Mouse (Mus musculus) neural tube, embryonic 13.5 days (tissue): Measurements from ENCODE around the gene Ciita. TPM values are rescaled to one million over a fixed set of nuclear protein-coding genes. Genes with fewer than 3 reads are reported as not detected.
A peak's percentile ranks its signal among the peaks of the same experiment; 100 is the strongest.

Experiments used
- ATAC-seq: fragments of 200-750 bp; cut with Nextera tagmentation; 2 replicates; pipeline ENCODE4 v1.8.0; 2017; ENCODE audit warnings: low read depth, mild to moderate bottlenecking, moderate TSS enrichment, moderate library complexity
- H3K27ac ChIP-seq: fragments of 300-500 bp; sonication (generic); replicated peaks from 2 replicates; pipeline ENCODE4 v1.5.1; 2015; ENCODE audit warnings: moderate library complexity, mild to moderate bottlenecking, inconsistent platforms
- H3K27me3 ChIP-seq: fragments of 300-500 bp; sonication (generic); 2 replicates; pipeline ENCODE4 v1.6.1; 2015; ENCODE audit warnings: mild to moderate bottlenecking, inconsistent platforms
- H3K36me3 ChIP-seq: fragments of 300-500 bp; sonication (generic); 2 replicates; pipeline ENCODE4 v1.6.1; 2015; ENCODE audit warnings: mild to moderate bottlenecking, inconsistent platforms
- H3K4me1 ChIP-seq: fragments of 300-500 bp; sonication (generic); replicated peaks from 2 replicates; pipeline ENCODE4 v1.6.1; 2015; ENCODE audit warnings: inconsistent platforms
- H3K4me2 ChIP-seq: fragments of 300-500 bp; sonication (generic); 2 replicates; pipeline ENCODE4 v1.6.1; 2015; ENCODE audit warnings: inconsistent platforms, mild to moderate bottlenecking, moderate library complexity
- H3K4me3 ChIP-seq: fragments of 300-500 bp; sonication (generic); 2 replicates; pipeline ENCODE4 v1.5.1; 2015; ENCODE audit warnings: mild to moderate bottlenecking, inconsistent platforms
- H3K9ac ChIP-seq: fragments of 300-500 bp; sonication (generic); 2 replicates; pipeline ENCODE4 v1.6.1; 2015; ENCODE audit warnings: moderate library complexity, mild to moderate bottlenecking, inconsistent platforms
- H3K9me3 ChIP-seq: fragments of 300-500 bp; sonication (generic); 2 replicates; pipeline ENCODE4 v1.6.1; 2016; ENCODE audit warnings: inconsistent platforms
- WGBS: fragments of 180-500 bp; shearing (Covaris S2); methylation state at CpG from one replicate; pipeline ENCODE4 v1.1.7; 2015; 5-methylcytosine and 5-hydroxymethylcytosine counted together
- polyA plus RNA-seq: library from polyadenylated mRNA; unstranded; fragments of >200 nt; fragmentation: Nextera tagmentation; extraction: Ambion mirVana; gene quantifications from 2 replicates; pipeline ENCODE4 v1.2.1, GENCODE M21; 2015

Ciita gene
- polyA plus RNA-seq, 1 experiment from 2014 or later, result 0.35 TPM

- Histone ChIP-seq H3K9me3 (no peaks in the 10 kb centered on the region), H3K36me3 (no peaks in the 10 kb centered on the region), H3K27me3 (no peaks in the 10 kb centered on the region), H3K27ac (no peak overlapping the region), H3K9ac (no peak overlapping the region), H3K4me2 (no peak overlapping the region), H3K4me3 (no peak overlapping the region), H3K4me1 (no peaks in the 10 kb centered on the region)
- WGBS, result 62% methylated on average over 1 of the region's 1 CpGs
- ATAC-seq, result no peak
Observed at GRCm38 (mm10) chr16:10499122-10499521, 19.3 kb downstream of the Ciita start.

GRCm38 (mm10) chr16:10501865-10502264 is 22.0 kb downstream of the Ciita start:
- 13% methylated on average over 8 of the region's 8 CpGs for WGBS
- no peaks in the 10 kb centered on the region for H3K27me3 ChIP-seq
- H3K4me1 ChIP-seq, result no peaks in the 10 kb centered on the region
- no peak overlapping the region for H3K27ac ChIP-seq
- H3K4me3 ChIP-seq, result no peak overlapping the region
- no peaks in the 10 kb centered on the region for H3K36me3 ChIP-seq
- no peak overlapping the region for H3K9ac ChIP-seq
- no peak overlapping the region for H3K4me2 ChIP-seq
- no peaks in the 10 kb centered on the region for H3K9me3 ChIP-seq
- 0 out of 2 replicates have a peak, but pooled peaks have one; percentile 27 for ATAC-seq

GRCm38 (mm10) chr16:10503058-10503457 is 23.2 kb downstream of the Ciita start:
- H3K4me3 ChIP-seq, result no peak overlapping the region
- H3K36me3 ChIP-seq, result no peaks in the 10 kb centered on the region
- ATAC-seq, result no peak
- no peaks in the 10 kb centered on the region for H3K27me3 ChIP-seq
- H3K9me3 ChIP-seq, result no peaks in the 10 kb centered on the region
- H3K4me1 ChIP-seq, result no peaks in the 10 kb centered on the region
- 69% methylated on average over 2 of the region's 2 CpGs for WGBS
- H3K9ac ChIP-seq, result no peak overlapping the region
- no peak overlapping the region for H3K4me2 ChIP-seq
- no peak overlapping the region for H3K27ac ChIP-seq

GRCm38 (mm10) chr16:10507445-10507844 is 27.6 kb downstream of the Ciita start:
- Histone ChIP-seq H3K36me3 (no peaks in the 10 kb centered on the region), H3K9me3 (no peaks in the 10 kb centered on the region), H3K4me1 (no peaks in the 10 kb centered on the region), H3K4me3 (no peak overlapping the region), H3K27ac (no peak overlapping the region), H3K4me2 (no peak overlapping the region), H3K9ac (no peak overlapping the region), H3K27me3 (no peaks in the 10 kb centered on the region)
- ATAC-seq, result no peak
- 64% methylated on average over 4 of the region's 4 CpGs for WGBS

GRCm38 (mm10) chr16:10508691-10509090 is 28.8 kb downstream of the Ciita start:
- Histone ChIP-seq H3K27me3 (no peaks in the 10 kb centered on the region), H3K9ac (no peak overlapping the region), H3K36me3 (no peaks in the 10 kb centered on the region), H3K4me3 (no peak overlapping the region), H3K9me3 (no peaks in the 10 kb centered on the region), H3K27ac (no peak overlapping the region), H3K4me1 (no peaks in the 10 kb centered on the region), H3K4me2 (no peak overlapping the region)
- ATAC-seq, result no peak
- 74% methylated on average over 6 of the region's 6 CpGs for WGBS

- Histone ChIP-seq H3K4me1 (no peaks in the 10 kb centered on the region), H3K9me3 (no peaks in the 10 kb centered on the region), H3K4me2 (no peak overlapping the region), H3K9ac (no peak overlapping the region), H3K27me3 (no peaks in the 10 kb centered on the region), H3K4me3 (no peak overlapping the region), H3K36me3 (no peaks in the 10 kb centered on the region), H3K27ac (no peak overlapping the region)
- 63% methylated on average over 14 of the region's 14 CpGs for WGBS
- no peak for ATAC-seq
Observed at GRCm38 (mm10) chr16:10510477-10511133, 30.7 kb downstream of the Ciita start.

- no peaks in the 10 kb centered on the region for H3K36me3 ChIP-seq
- no peaks in the 10 kb centered on the region for H3K27me3 ChIP-seq
- no peaks in the 10 kb centered on the region for H3K4me1 ChIP-seq
- no peak overlapping the region for H3K4me3 ChIP-seq
- no peak overlapping the region for H3K9ac ChIP-seq
- H3K4me2 ChIP-seq, result no peak overlapping the region
- H3K9me3 ChIP-seq, result no peaks in the 10 kb centered on the region
- H3K27ac ChIP-seq, result no peak overlapping the region
- 90% methylated on average over 12 of the region's 12 CpGs for WGBS
- ATAC-seq, result no peak
Observed at GRCm38 (mm10) chr16:10511134-10511520, 31.3 kb downstream of the Ciita start.

GRCm38 (mm10) chr16:10515953-10516572 is 36.2 kb downstream of the Ciita start:
- no peak overlapping the region for H3K4me3 ChIP-seq
- WGBS, result 88% methylated on average over 12 of the region's 12 CpGs
- H3K27me3 ChIP-seq, result no peaks in the 10 kb centered on the region
- H3K36me3 ChIP-seq, result no peaks in the 10 kb centered on the region
- no peaks in the 10 kb centered on the region for H3K9me3 ChIP-seq
- H3K9ac ChIP-seq, result no peak overlapping the region
- no peak for ATAC-seq
- H3K4me2 ChIP-seq, result no peak overlapping the region
- H3K4me1 ChIP-seq, result no peaks in the 10 kb centered on the region
- no peak overlapping the region for H3K27ac ChIP-seq

- H3K4me3 ChIP-seq, result no peak overlapping the region
- H3K36me3 ChIP-seq, result no peaks in the 10 kb centered on the region
- H3K4me2 ChIP-seq, result no peak overlapping the region
- no peaks in the 10 kb centered on the region; the same call in 1 of the 2 replicates for H3K4me1 ChIP-seq
- WGBS, result 65% methylated on average over 5 of the region's 5 CpGs
- no peak overlapping the region for H3K27ac ChIP-seq
- H3K9me3 ChIP-seq, result no peaks in the 10 kb centered on the region
- no peak for ATAC-seq
- no peak overlapping the region for H3K9ac ChIP-seq
- no peaks in the 10 kb centered on the region for H3K27me3 ChIP-seq
Observed at GRCm38 (mm10) chr16:10518030-10518429, 38.2 kb downstream of the Ciita start.

GRCm38 (mm10) chr16:10520908-10521614 is 41.2 kb downstream of the Ciita start:
- no peak overlapping the region for H3K9ac ChIP-seq
- H3K4me1 ChIP-seq, result no peaks in the 10 kb centered on the region; the same call in 1 of the 2 replicates
- H3K27me3 ChIP-seq, result no peaks in the 10 kb centered on the region
- no peak overlapping the region for H3K4me2 ChIP-seq
- H3K36me3 ChIP-seq, result no peaks in the 10 kb centered on the region
- no peak overlapping the region for H3K27ac ChIP-seq
- H3K9me3 ChIP-seq, result no peaks in the 10 kb centered on the region
- peak; percentile 80 for ATAC-seq
- no peak overlapping the region for H3K4me3 ChIP-seq
- 34% methylated on average over 2 of the region's 2 CpGs for WGBS

GRCm38 (mm10) chr16:10522811-10523210 is 43.0 kb downstream of the Ciita start:
- H3K27me3 ChIP-seq, result no peaks in the 10 kb centered on the region
- H3K9me3 ChIP-seq, result no peaks in the 10 kb centered on the region
- no peak overlapping the region for H3K4me2 ChIP-seq
- H3K27ac ChIP-seq, result no peak overlapping the region
- 75% methylated on average over 1 of the region's 1 CpGs for WGBS
- no peaks in the 10 kb centered on the region for H3K36me3 ChIP-seq
- no peak overlapping the region for H3K9ac ChIP-seq
- ATAC-seq, result no peak
- H3K4me3 ChIP-seq, result no peak overlapping the region
- H3K4me1 ChIP-seq, result no peaks in the 10 kb centered on the region; the same call in 1 of the 2 replicates

GRCm38 (mm10) chr16:10523650-10524049 is 43.8 kb downstream of the Ciita start:
- ATAC-seq, result no peak
- no peaks in the 10 kb centered on the region for H3K27me3 ChIP-seq
- H3K27ac ChIP-seq, result no peak overlapping the region
- no peak overlapping the region for H3K4me3 ChIP-seq
- 86% methylated on average over 8 of the region's 8 CpGs for WGBS
- no peak overlapping the region for H3K9ac ChIP-seq
- no peaks in the 10 kb centered on the region; the same call in 1 of the 2 replicates for H3K4me1 ChIP-seq
- H3K9me3 ChIP-seq, result no peaks in the 10 kb centered on the region
- H3K4me2 ChIP-seq, result no peak overlapping the region
- H3K36me3 ChIP-seq, result no peaks in the 10 kb centered on the region
